Mouse (Mus musculus): ENCODE data around the gene Efcab11.

- TF ChIP-seq CTCF (IDR thresholded peaks at IDR 0.05; ENCODE audit: extremely low read depth, insufficient read length, insufficient replicate concordance, low read depth, low read length), result no peak
- TF ChIP-seq POLR2A (IDR thresholded peaks at IDR 0.05; ENCODE audit: low read depth, low read length), result no peak
These were observed 107.6 kb downstream of the Efcab11 start for GRCm38 (mm10) chr12:99776497-99777139.

Measured in small intestine, adult 2 months (tissue).